Mouse (Mus musculus): ENCODE results near the gene Bri3bp. TPM values are rescaled to one million over a fixed set of nuclear protein-coding genes. Genes with fewer than 3 reads are reported as not detected.
"Not testable (repeated sequence)": the region's sequence is repeated elsewhere in the genome, so short reads cannot be mapped to it uniquely, and the experiment has no call there.

The Bri3bp gene
- total RNA-seq, 2 experiments from 2014 or later, result 2.5 to 3.9 TPM

DNA sequence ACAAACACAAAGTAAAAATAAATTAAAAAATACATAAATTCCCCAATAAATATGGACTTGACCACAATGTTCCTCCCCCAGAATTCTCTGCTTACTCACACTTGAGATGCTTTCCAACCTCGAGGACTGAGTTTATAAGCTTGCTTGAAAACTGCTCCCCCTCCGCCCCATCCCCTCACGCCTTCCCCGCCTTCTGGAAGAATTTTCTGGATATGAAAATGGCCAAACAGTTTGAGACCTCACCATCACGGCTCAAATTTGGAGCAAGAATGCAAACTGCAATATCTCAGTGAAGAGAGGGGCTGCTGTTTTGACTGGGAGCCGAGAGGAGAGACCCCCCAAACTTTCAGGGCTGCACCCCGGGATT is 36.8 kb upstream of the Bri3bp start:
- peak overlapping the region; percentile 96 for H3K27ac ChIP-seq
- H3K4me3 ChIP-seq, result peak overlapping the region; percentile 87
- TF ChIP-seq CTCF (IDR thresholded peaks at IDR 0.05), result no peak
- DNase-seq, result no peak
- intact Hi-C loops (cut with DNase I), result loop anchor here (2.0 kb wide), 1 partner anchor 16 kb away; the partner anchor contains the start of gene Gm10382

GRCm38 (mm10) chr5:125404903-125405545 is 36.3 kb upstream of the Bri3bp start:
- intact Hi-C loops (cut with DNase I), result loop anchor here (2.0 kb wide), 1 partner anchor 16 kb away; the partner anchor contains the start of gene Gm10382
- Histone ChIP-seq H3K27ac (peak overlapping the region; percentile 96), H3K4me3 (peak overlapping the region; percentile 87)
- no peak for TF ChIP-seq CTCF (IDR thresholded peaks at IDR 0.05)
- DNase-seq, result peak; percentile 68

- DNase-seq, result peak; percentile 78
- TF ChIP-seq CTCF (IDR thresholded peaks at IDR 0.05), result no peak
- intact Hi-C loops (cut with DNase I), result loop anchor here (2.0 kb wide), 1 partner anchor 17 kb away; the partner anchor contains the start of gene Gm10382
- Histone ChIP-seq H3K27ac (peak overlapping the region; percentile 96), H3K4me3 (peak overlapping the region; percentile 87)
Measured at GRCm38 (mm10) chr5:125405546-125406248, 35.7 kb upstream of the Bri3bp start.

DNA sequence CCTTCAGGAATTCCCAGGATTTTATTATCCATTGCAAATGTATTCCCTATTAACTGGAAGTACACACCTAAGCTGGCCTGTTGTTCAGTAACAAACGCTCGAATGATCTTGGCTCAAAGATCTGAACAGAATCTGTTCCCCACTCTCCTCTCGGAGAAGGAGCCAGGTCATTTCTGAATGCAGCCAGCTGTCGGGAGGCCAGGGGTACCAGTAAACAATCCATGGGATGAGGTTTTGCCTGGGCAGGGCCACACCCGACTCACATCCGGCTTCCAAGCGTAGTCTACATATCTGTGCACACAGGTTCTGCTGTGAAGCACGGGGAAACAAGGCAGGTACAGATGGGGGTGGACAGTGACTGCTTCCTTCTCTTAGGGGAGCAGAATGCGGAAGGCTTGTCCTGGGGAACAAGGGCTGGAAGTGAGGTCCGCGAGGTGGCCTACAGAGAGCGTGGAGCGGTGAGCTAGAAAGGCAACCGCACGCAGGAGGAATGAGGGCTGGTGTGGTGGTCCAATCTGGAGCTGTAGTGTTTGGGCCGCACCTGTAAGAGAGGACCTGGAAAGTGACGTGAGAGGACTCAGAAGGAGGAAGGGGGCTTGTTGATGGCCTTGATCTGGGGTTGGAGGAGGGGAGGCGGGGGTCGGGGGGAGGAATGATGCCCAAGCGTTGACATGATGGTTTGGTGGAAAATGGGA is 34.9 kb upstream of the Bri3bp start:
- peak; percentile 66 for DNase-seq
- TF ChIP-seq CTCF (IDR thresholded peaks at IDR 0.05), result no peak
- H3K4me3 ChIP-seq, result peak overlapping the region; percentile 87
- intact Hi-C loops (cut with DNase I), result no loop called here
- peak overlapping the region; percentile 96 for H3K27ac ChIP-seq

GRCm38 (mm10) chr5:125407020-125407830 is 34.1 kb upstream of the Bri3bp start:
- DNase-seq, result no peak
- peak overlapping the region; percentile 87 for H3K4me3 ChIP-seq
- intact Hi-C loops (cut with DNase I), result no loop called here

DNA sequence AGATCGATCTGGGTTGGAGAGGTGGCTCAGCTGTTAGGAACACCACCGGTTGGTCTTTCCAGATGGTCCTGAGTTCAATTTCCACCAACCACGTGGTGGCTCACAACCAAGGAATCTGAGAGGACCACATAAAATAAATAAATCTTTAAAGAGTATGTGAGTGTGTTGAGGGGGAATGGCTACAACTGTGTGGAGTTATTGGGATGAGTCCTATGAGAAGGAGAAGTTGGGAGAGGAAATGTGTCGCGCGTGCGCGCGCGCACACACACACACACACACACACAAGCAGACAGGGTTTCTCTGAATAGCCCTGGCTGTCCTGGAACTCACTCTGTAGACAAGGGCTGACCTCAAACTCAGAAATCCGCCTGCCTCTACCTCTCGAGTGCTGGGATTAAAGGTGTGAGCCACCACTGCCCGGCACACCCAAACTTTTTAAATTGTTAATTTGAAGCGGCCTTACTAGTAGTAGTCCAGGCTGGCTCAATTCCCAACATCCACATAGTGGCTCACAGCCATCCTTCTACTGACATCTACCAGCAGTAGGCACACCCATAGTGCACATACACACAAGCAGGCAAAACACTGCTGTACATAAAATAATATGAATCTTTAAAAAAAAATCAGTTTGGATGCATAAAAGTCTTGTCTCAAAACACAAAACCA is 33.3 kb upstream of the Bri3bp start:
- TF ChIP-seq CTCF (IDR thresholded peaks at IDR 0.05), result no peak
- intact Hi-C loops (cut with DNase I), result no loop called here
- Histone ChIP-seq H3K27ac (no peak overlapping the region), H3K4me3 (no peak overlapping the region)
- no peak for DNase-seq

More at GRCm38 (mm10) chr5:125407020-125407830, 34.1 kb upstream of the Bri3bp start:
- no peak for TF ChIP-seq CTCF (IDR thresholded peaks at IDR 0.05)
- peak overlapping the region; percentile 96 for H3K27ac ChIP-seq

DNA sequence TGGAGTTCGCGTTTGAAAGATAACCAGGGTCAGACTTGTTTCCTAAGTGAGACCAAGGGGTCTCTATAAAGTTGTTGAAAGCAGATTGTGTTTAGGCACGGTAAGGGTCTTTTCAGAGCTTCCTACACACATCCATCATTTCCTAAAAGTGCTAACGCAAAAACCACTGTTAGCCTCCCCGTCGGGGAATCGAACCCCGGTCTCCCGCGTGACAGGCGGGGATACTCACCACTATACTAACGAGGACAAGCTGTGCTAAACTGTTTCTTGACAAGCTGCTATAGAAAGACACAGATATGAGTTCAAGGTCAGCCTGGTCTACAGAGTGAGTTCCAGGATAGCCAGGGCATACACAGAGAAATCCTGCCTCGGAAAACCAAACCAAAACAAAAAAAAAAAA is 32.5 kb upstream of the Bri3bp start:
- H3K27ac ChIP-seq, result peak overlapping the region; percentile 85
- TF ChIP-seq CTCF (IDR thresholded peaks at IDR 0.05), result no peak
- peak overlapping the region; percentile 68 for H3K4me3 ChIP-seq
- peak; percentile 81 for DNase-seq
- intact Hi-C loops (cut with DNase I), result no loop called here

- DNase-seq, result no peak
- Histone ChIP-seq H3K27ac (peak overlapping the region; percentile 85), H3K4me3 (peak overlapping the region; percentile 68)
- intact Hi-C loops (cut with DNase I), result loop anchor here (5.0 kb wide), 2 partner anchors 53 to 68 kb away; partner anchors contain the start of gene Aacs
- TF ChIP-seq CTCF (IDR thresholded peaks at IDR 0.05), result no peak
Measured at GRCm38 (mm10) chr5:125409348-125410090, 31.8 kb upstream of the Bri3bp start.

DNA sequence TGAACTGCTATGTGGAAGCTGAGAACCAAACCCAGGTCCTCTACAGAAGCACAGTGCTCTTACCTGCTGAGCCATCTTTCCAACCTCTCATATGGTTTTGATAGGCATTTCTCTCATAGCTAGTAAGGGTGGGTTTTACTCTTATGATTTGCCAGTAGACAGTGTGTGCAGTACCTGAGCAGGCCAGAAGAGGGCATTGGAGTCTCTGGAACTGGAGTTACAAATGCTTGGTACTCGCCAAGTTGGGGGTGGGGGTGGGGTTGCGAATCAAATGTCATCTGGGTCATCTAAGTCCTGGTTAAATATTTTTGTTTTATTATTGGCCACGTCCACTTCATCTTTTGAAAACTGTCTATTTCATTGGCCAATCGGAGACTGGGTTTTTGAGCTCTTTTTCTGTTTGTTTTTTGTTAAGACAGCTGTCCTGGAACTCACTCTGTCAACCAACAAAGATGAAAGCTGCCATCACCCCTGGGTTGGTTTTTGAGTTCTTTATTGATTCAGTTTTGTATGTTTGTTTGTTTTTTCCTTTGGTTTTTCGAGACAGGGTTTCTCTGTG is 29.3 kb upstream of the Bri3bp start:
- peak; percentile 65 for TF ChIP-seq CTCF (IDR thresholded peaks at IDR 0.05)
- DNase-seq, result peak; percentile 72
- no peak overlapping the region for H3K27ac ChIP-seq
- intact Hi-C loops (cut with DNase I), result loop anchor here (5.0 kb wide), 2 partner anchors 50 to 65 kb away; partner anchors contain the start of gene Aacs
- no peak overlapping the region for H3K4me3 ChIP-seq

DNA sequence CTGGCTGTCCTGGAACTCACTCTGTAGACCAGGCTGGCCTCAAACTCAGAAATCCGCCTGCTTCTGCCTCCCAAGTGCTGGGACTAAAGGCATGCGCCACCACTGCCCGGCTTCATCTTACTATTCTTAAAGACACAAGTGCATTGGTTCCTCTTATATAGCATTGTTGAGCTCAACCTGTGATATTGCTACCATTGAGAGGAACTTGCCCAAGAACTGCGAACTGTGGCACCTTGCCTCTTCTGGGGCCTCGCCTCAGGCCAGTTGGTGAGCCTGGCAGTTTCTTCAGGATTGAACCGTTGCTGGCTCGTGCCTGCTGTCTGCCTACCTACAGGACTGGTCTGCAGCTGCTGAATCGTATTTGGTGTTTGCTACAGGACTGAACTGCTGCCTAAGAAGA is 28.8 kb upstream of the Bri3bp start:
- H3K4me3 ChIP-seq, DNase-seq, H3K27ac ChIP-seq: not testable (repeated sequence)
- intact Hi-C loops (cut with DNase I), result loop anchor here (5.0 kb wide), 2 partner anchors 50 to 65 kb away; partner anchors contain the start of gene Aacs

All from gastrocnemius, adult 2 months (tissue).